Mouse (Mus musculus) limb, embryonic 15.5 days (tissue): ENCODE data around the gene Pecr. TPM values are rescaled to one million over a fixed set of nuclear protein-coding genes. Genes with fewer than 3 reads are reported as not detected.
A peak's percentile ranks its signal among the peaks of the same experiment; 100 is the strongest.

Experiments used
- ATAC-seq: fragments of 200-750 bp; cut with Nextera tagmentation; 2 replicates; pipeline ENCODE4 v1.8.0; 2017; ENCODE audit warnings: low read depth, moderate TSS enrichment; ENCODE audit not compliant: insufficient number of reproducible peaks, low FRiP score, low TSS enrichment
- H3K27ac ChIP-seq: fragments of 300-500 bp; sonication (generic); 2 replicates; pipeline ENCODE4 v1.5.1; 2015; ENCODE audit warnings: moderate library complexity, mild to moderate bottlenecking, inconsistent platforms
- H3K27me3 ChIP-seq: fragments of 300-500 bp; sonication (generic); 2 replicates; pipeline ENCODE4 v1.6.1; 2015; ENCODE audit warnings: inconsistent platforms
- H3K36me3 ChIP-seq: fragments of 300-500 bp; sonication (generic); 2 replicates; pipeline ENCODE4 v1.6.1; 2015; ENCODE audit warnings: inconsistent platforms
- H3K4me1 ChIP-seq: fragments of 300-500 bp; sonication (generic); 2 replicates; pipeline ENCODE4 v1.6.1; 2015; ENCODE audit warnings: inconsistent platforms
- H3K4me2 ChIP-seq: fragments of 300-500 bp; sonication (generic); 2 replicates; pipeline ENCODE4 v1.6.1; 2015; ENCODE audit warnings: mild to moderate bottlenecking, inconsistent platforms
- H3K4me3 ChIP-seq: fragments of 300-500 bp; sonication (generic); 2 replicates; pipeline ENCODE4 v1.5.1; 2015; ENCODE audit warnings: mild to moderate bottlenecking, inconsistent platforms
- H3K9ac ChIP-seq: fragments of 300-500 bp; sonication (generic); 2 replicates; pipeline ENCODE4 v1.6.1; 2015; ENCODE audit warnings: inconsistent platforms
- H3K9me3 ChIP-seq: fragments of 300-500 bp; sonication (generic); 2 replicates; pipeline ENCODE4 v1.6.1; 2016; ENCODE audit warnings: inconsistent platforms
- WGBS: fragments of 180-500 bp; shearing (Covaris S2); methylation state at CpG from one replicate; pipeline ENCODE4 v1.1.7; 2015; 5-methylcytosine and 5-hydroxymethylcytosine counted together
- polyA plus RNA-seq: library from polyadenylated mRNA; unstranded; fragments of >200 nt; fragmentation: Nextera tagmentation; extraction: Ambion mirVana; gene quantifications from 2 replicates; pipeline ENCODE4 v1.2.1, GENCODE M21; 2015

Gene Pecr
- polyA plus RNA-seq = 33.3 and 35.7 TPM in 2 replicates

DNA sequence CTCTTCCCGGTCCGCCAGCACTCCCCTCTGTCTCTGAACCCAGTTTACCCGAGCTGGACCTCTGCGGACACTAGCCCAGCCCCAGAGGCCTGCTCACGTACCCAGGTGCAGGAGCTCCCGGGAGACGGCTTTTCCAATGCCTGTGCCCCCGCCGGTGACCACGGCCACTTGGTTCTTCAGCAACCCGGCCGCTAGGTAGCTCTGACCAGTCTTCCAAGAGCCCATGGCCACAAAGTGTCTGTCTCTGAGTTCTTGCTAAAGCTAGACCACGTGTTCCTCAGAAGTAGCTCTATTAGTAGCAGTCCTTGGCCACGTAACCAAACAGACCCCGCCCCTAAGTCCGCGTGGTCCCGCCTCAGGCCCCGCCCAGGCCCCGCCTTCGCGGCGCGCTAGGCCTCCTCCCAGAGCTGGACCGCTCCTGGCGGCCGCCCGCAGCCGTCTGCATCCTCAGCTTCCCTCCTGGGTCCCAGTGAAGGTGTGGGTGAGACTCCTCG is at the start of gene Pecr, which contains the start of gene Tmem169:
Pecr (minus strand) TSS at position 323 of the 494 bp plus-strand sequence.
Tmem169 (plus strand) TSS at position 378 of the 494 bp plus-strand sequence.
- H3K27me3 ChIP-seq = no peaks in the 10 kb centered on the region
- no peaks in the 10 kb centered on the region for H3K36me3 ChIP-seq
- peaks cover 4% of the 10 kb centered on the region; the same call in 1 of the 2 replicates for H3K4me1 ChIP-seq
- whole genome bisulfite sequencing = under 1% methylated on average over 30 of the region's 30 CpGs
- no peaks in the 10 kb centered on the region for H3K9me3 ChIP-seq
- H3K9ac ChIP-seq = peak within 1 kb of the TSS; percentile 70
- peak within 1 kb of the TSS; percentile 81 for H3K27ac ChIP-seq
- ATAC-seq = peak; percentile 99
- H3K4me2 ChIP-seq = peak within 1 kb of the TSS; percentile 94
- H3K4me3 ChIP-seq = peak within 1 kb of the TSS; percentile 67

DNA sequence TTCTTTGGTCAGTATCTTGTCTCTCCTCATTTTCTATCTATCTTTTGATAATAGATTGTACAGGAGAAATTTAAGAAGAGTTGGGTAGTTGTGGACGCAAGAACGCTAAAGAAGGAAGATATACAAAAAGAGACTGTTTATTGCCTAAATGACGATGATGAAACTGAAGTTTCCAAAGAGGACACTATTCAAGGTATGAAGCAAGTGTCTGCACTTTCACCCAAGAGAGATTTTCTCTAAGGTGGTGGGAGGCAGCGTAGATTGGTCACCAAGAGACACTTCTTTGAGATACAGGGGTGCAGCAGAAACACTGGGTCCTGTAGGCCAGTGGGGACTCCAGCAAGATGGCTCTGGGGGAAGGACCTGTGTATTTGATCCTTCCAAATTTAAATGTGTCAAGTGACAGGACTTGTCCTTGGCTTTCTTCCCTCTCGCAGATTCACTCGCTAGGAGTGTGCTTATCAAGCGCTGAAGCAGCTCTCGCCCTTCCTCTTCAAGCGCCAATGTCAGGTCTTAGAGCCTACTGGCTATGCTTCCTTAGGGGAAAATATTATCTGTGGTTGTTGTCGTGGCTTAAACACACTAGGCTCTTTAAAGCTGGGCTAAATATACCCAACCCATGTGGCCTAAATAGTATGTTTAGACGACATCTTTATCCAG is 42.2 kb upstream of the Pecr start:
- no peaks in the 10 kb centered on the region for H3K4me1 ChIP-seq
- H3K36me3 ChIP-seq = peaks cover 71% of the 10 kb centered on the region
- 91% methylated on average over 11 of the region's 11 CpGs for WGBS
- H3K27ac ChIP-seq = no peak overlapping the region
- ATAC-seq = no peak
- no peaks in the 10 kb centered on the region for H3K9me3 ChIP-seq
- H3K27me3 ChIP-seq = no peaks in the 10 kb centered on the region
- no peak overlapping the region for H3K4me3 ChIP-seq
- H3K9ac ChIP-seq = no peak overlapping the region
- H3K4me2 ChIP-seq = no peak overlapping the region

DNA sequence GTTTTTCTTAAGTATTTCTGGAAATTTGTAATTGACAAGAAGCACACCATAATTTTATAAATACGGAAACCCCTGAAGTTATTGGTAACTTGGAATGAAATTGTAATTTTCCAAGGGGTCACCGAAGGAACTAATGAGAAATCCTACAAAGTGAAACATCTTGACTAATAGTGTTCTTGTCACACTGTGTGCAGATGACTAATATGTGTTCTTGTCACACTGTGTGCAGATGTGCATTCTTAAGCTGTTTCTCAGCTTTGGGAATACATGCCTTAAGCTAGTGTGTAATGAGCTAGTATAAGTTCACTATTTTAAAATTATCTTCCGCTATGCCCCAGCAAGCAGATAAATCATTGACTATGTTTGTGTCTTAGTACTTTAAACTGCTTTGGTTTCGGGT is 39.1 kb upstream of the Pecr start:
- H3K4me3 ChIP-seq = no peak overlapping the region
- no peak for ATAC-seq
- H3K27ac ChIP-seq = no peak overlapping the region
- no peak overlapping the region for H3K4me2 ChIP-seq
- peaks cover 73% of the 10 kb centered on the region for H3K36me3 ChIP-seq
- H3K9ac ChIP-seq = no peak overlapping the region
- WGBS = 93% methylated on average over 4 of the region's 4 CpGs
- no peaks in the 10 kb centered on the region for H3K9me3 ChIP-seq
- H3K27me3 ChIP-seq = no peaks in the 10 kb centered on the region
- H3K4me1 ChIP-seq = no peaks in the 10 kb centered on the region

DNA sequence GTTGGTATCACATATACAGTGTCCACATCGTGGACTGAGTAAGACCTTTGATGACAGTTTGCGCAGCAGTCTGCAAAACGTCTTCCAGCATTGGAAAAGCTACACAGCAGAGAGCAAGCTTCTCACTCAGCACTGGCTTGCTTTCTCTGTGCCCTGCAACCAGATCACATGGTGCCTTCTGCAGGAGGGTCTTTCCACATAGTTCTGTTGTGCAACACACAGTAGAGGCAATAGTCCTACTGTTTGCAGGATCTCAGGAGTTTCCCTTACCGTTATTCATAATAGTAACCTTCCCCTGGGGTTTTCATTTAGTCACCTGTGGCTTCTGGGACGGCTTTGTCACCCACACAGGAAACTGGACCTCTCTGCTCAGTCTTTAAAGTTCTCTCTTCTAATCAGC is 36.6 kb upstream of the Pecr start:
- Histone ChIP-seq H3K27me3 (no peaks in the 10 kb centered on the region), H3K4me1 (no peaks in the 10 kb centered on the region), H3K4me3 (no peak overlapping the region), H3K9me3 (no peaks in the 10 kb centered on the region), H3K9ac (no peak overlapping the region), H3K4me2 (no peak overlapping the region), H3K36me3 (peaks cover 66% of the 10 kb centered on the region), H3K27ac (no peak overlapping the region)
- WGBS = 90% methylated on average over 5 of the region's 5 CpGs
- no peak for ATAC-seq

DNA sequence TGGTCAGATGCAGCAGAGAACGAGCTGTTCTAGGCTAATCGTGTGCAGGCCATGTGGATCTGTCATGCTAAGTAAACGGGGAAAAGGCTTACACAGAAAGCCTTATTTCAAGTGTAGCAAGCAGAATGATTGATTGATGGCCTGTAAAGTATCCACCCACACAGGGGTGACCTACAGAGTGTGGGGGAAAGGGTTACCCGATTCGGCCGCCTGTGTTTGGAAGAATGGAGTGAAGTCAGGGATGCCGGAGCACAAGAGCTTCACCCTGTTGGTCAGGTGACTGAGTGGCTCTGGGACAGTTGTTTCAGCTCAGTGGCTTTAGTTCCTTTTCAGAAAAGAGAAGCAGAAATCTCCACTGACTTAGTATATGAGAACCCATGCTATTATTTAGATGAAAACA is 32.8 kb upstream of the Pecr start:
- no peaks in the 10 kb centered on the region for H3K27me3 ChIP-seq
- no peak overlapping the region for H3K9ac ChIP-seq
- H3K4me2 ChIP-seq = no peak overlapping the region
- peaks cover 63% of the 10 kb centered on the region for H3K36me3 ChIP-seq
- WGBS = 78% methylated on average over 7 of the region's 7 CpGs
- no peaks in the 10 kb centered on the region for H3K9me3 ChIP-seq
- ATAC-seq = no peak
- no peak overlapping the region for H3K4me3 ChIP-seq
- no peaks in the 10 kb centered on the region for H3K4me1 ChIP-seq
- no peak overlapping the region for H3K27ac ChIP-seq

DNA sequence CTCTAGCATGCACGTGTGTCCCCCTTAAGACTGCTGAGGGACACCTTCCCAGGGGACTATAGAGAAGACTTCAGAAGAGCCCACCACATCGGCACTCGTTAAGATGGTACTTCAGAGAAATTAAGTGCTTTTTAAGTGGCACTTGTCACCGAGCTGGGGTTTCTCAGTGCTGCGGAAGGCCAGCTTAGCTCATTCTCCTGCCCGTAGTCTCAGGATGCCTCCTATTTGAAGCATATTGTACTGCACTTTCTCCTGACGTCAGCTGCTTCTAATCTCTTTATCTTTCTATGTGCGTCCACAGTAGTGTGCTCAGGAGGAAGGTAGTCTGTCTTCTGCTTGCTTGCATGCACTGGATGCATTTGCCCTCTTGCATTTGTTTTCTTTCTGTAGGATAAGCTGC is 32.3 kb upstream of the Pecr start:
- H3K27me3 ChIP-seq = no peaks in the 10 kb centered on the region
- H3K4me3 ChIP-seq = no peak overlapping the region
- H3K9ac ChIP-seq = no peak overlapping the region
- no peak overlapping the region for H3K4me2 ChIP-seq
- H3K9me3 ChIP-seq = no peaks in the 10 kb centered on the region
- H3K27ac ChIP-seq = no peak overlapping the region
- WGBS = 77% methylated on average over 8 of the region's 8 CpGs
- ATAC-seq = no peak
- no peaks in the 10 kb centered on the region for H3K4me1 ChIP-seq
- H3K36me3 ChIP-seq = peaks cover 68% of the 10 kb centered on the region

DNA sequence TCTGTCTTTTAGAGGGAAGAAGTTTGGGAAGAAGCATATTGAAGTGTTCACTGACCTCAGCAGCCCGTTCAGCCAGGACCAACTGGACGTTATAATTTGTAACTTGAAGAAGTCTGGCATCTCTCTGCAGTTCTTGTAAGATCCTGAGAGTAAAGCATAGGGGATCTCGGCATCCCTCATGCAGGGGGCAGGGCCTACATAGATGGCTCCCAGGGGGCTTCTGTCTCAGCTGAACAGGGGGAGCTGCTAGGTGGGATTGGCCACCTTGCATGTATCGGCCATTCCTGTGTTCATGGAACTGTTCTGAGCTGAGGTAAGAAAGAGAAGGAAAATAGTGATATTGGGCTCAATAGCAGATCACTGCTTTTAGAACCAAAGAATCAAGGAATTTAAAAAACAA is 31.3 kb upstream of the Pecr start:
- Histone ChIP-seq H3K36me3 (peaks cover 62% of the 10 kb centered on the region), H3K4me2 (no peak overlapping the region), H3K4me1 (no peaks in the 10 kb centered on the region), H3K9ac (no peak overlapping the region), H3K27ac (no peak overlapping the region), H3K27me3 (no peaks in the 10 kb centered on the region), H3K9me3 (no peaks in the 10 kb centered on the region), H3K4me3 (no peak overlapping the region)
- 87% methylated on average over 4 of the region's 4 CpGs for WGBS
- ATAC-seq = no peak

DNA sequence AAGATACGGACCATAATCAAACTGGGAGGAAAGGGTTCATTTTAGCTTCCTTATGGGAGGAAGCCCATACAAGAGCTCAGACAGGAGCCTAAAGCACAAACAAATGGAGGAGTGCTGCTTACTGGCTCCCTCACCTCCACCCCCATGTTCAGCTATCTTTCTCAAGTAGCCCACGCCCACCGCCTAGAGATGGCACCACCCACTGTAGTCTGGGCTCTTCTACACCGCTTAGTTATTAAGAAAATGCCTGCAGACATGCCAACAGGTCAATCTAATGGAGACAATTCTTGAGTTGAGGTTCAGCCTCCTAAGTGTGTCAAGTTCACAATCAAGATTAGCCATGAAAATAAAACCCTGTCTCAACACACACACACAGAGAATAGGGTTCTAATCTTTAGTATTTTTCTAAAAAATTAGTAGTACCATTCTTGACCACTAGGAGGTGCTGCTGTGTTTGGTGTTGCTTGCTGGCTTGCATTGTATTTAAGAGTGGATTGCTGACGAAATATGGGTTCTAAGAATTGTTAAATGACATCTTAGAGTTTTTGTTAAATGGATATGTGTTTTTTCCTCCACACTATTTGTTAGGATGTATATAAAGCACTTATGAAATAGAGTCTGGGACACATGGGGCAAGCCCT is 29.4 kb upstream of the Pecr start:
- Histone ChIP-seq H3K27me3 (no peaks in the 10 kb centered on the region), H3K9me3 (no peaks in the 10 kb centered on the region), H3K27ac (no peak overlapping the region), H3K9ac (no peak overlapping the region), H3K36me3 (peaks cover 44% of the 10 kb centered on the region), H3K4me2 (no peak overlapping the region), H3K4me1 (peaks cover 4% of the 10 kb centered on the region; the same call in 1 of the 2 replicates), H3K4me3 (no peak overlapping the region)
- ATAC-seq = no peak
- WGBS = 76% methylated on average over 5 of the region's 5 CpGs

DNA sequence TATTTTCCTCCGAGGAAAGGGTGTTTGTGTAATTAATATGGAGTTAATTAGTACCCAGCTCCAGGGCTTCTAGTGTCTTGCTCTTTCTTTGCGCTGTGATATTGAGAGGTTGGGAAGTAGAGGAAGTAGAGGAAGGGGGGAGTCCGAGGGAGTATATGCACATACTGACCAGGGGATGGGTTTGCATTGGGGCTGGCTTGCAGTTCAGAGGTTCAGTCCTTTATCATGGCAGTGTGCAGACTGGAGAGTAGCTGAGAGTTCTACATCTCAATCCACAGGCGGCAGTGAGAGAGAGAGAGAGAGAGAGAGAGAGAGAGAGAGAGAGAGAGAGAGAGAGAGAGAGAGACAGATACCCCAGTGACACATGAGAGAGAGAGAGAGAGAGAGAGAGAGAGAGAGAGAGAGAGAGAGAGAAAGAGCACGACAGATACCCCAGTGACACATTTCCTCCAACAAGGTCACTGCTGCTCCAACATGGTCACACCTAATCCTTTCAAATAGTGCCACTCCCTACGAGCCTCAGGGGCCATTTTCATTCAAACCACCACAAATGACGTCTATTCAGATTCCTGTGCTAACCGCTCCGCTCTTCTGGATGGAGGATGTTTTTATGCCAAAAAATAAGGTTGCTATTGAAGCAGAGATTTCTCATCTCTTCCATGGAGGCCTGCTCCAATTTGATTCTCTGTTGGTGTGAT is 28.7 kb upstream of the Pecr start:
- 85% methylated on average over 9 of the region's 9 CpGs for WGBS
- H3K4me2 ChIP-seq = no peak overlapping the region
- H3K27me3 ChIP-seq = no peaks in the 10 kb centered on the region
- H3K4me3 ChIP-seq = no peak overlapping the region
- ATAC-seq = no peak
- peaks cover 39% of the 10 kb centered on the region for H3K36me3 ChIP-seq
- no peak overlapping the region for H3K9ac ChIP-seq
- no peaks in the 10 kb centered on the region for H3K9me3 ChIP-seq
- H3K27ac ChIP-seq = no peak overlapping the region
- H3K4me1 ChIP-seq = peaks cover 4% of the 10 kb centered on the region; the same call in 1 of the 2 replicates

DNA sequence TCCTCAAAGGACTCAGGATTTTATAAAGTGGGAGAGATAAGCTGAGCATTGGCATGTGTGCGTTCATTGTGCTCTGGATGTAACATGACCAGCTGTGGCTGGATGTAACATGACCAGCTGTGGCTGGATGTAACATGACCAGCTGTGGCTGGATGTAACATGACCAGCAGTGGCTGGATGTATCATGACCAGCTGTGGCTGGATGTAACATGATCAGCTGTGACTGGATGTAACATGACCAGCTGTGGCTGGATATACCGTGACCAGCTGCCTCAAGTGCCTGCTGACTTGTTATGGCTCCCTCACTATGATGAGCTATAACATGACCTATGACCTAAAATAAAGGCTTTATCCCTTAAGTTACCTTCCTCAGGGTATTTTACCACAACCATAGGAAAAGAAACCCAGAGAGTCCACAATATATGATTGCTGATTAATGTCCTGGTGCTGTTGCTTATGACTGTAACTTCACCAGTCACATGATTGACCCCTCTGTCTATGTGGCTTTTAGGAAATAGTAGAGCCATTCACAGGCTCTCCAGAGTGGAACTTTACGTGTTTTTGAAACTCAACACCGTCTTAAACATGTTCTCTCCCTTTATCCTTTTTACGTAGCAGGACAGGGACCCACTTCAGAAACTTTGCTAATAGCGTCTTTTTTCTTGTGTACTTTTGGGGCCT is 25.8 kb upstream of the Pecr start:
- WGBS = 36% methylated on average over 6 of the region's 6 CpGs

DNA sequence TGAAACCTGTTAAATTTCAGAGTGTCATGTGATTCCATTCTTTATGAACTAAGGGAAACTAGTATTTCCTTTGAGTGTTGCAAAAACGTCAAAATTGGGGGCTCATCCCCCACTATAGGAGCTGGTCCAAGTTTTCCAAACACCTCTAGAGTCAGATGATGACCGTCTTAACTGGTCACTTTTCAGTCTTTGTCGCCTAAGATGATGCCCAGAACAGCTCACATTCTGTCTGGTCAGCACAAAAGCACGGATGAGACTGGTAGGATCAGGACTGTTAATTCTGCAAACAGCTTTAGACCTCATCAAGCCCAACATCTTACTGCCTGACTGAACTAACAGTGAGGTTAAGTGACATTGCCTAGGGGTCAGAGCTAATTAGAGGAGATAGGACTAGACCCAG is 24.8 kb upstream of the Pecr start:
- peaks cover 4% of the 10 kb centered on the region; the same call in 1 of the 2 replicates for H3K4me1 ChIP-seq

More for the DNA sequence above, 25.8 kb upstream of the Pecr start:
- no peak overlapping the region for H3K4me3 ChIP-seq
- no peak overlapping the region for H3K9ac ChIP-seq
- H3K9me3 ChIP-seq = no peaks in the 10 kb centered on the region
- peaks cover 4% of the 10 kb centered on the region; the same call in 1 of the 2 replicates for H3K4me1 ChIP-seq
- no peaks in the 10 kb centered on the region for H3K27me3 ChIP-seq
- ATAC-seq = no peak
- peaks cover 19% of the 10 kb centered on the region for H3K36me3 ChIP-seq
- no peak overlapping the region for H3K4me2 ChIP-seq
- H3K27ac ChIP-seq = no peak overlapping the region

More for the DNA sequence above, 24.8 kb upstream of the Pecr start:
- Histone ChIP-seq H3K4me2 (no peak overlapping the region), H3K9ac (no peak overlapping the region), H3K4me3 (no peak overlapping the region), H3K27ac (no peak overlapping the region), H3K36me3 (peaks cover 18% of the 10 kb centered on the region), H3K9me3 (no peaks in the 10 kb centered on the region), H3K27me3 (no peaks in the 10 kb centered on the region)
- ATAC-seq = no peak
- 62% methylated on average over 4 of the region's 4 CpGs for WGBS
